Mouse (Mus musculus) thymus, postnatal 10 days (tissue): ENCODE measurements around the gene Aebp2.

Experiments used
- DNase-seq, 2 experiments: peaks; one replicate each; pipeline ENCODE4 v3.0.0; 2021; ENCODE audit warnings: low spot score in 2 of 2

The Aebp2 gene

GRCm38 (mm10) chr6:140696192-140696879 is 73.9 kb downstream of the Aebp2 start:
- no peak for DNase-seq

- no peak for DNase-seq
These were observed 75.5 kb downstream of the Aebp2 start for GRCm38 (mm10) chr6:140697994-140698393.

- no peak for DNase-seq
These were observed 76.1 kb downstream of the Aebp2 start for GRCm38 (mm10) chr6:140698596-140698995.

GRCm38 (mm10) chr6:140701259-140701658 is 78.8 kb downstream of the Aebp2 start:
- DNase-seq = no peak

GRCm38 (mm10) chr6:140705132-140705531 is 82.7 kb downstream of the Aebp2 start:
- DNase-seq = no peak

- no peak for DNase-seq
These were observed 83.6 kb downstream of the Aebp2 start for GRCm38 (mm10) chr6:140706056-140706455.

- peak; percentile 32 to 40 for DNase-seq
These were observed 85.6 kb downstream of the Aebp2 start for GRCm38 (mm10) chr6:140708059-140708458.

- DNase-seq = peak in 1 of 2 experiments; percentile 33
These were observed 87.1 kb downstream of the Aebp2 start for GRCm38 (mm10) chr6:140709415-140710107.

GRCm38 (mm10) chr6:140712754-140713153 is 90.3 kb downstream of the Aebp2 start:
- peak; percentile 18 to 67 for DNase-seq

- peak; percentile 40 to 82 for DNase-seq
These were observed 92.5 kb downstream of the Aebp2 start for GRCm38 (mm10) chr6:140714905-140715365.

GRCm38 (mm10) chr6:140722058-140722457 is 99.6 kb downstream of the Aebp2 start:
- no peak for DNase-seq
